Mouse (Mus musculus) effector memory CD4-positive, alpha-beta T cell, adult 5 months (primary cell): Measurements from ENCODE around the gene Cln6. TPM values are rescaled to one million over a fixed set of nuclear protein-coding genes. Genes with fewer than 3 reads are reported as not detected.

Source experiments
- polyA plus RNA-seq: library from polyadenylated mRNA; unstranded; fragments of 100-300 nt; shearing (Covaris generic); gene quantifications from one replicate; pipeline ENCODE4 v1.2.1, GENCODE M21; 2017

Gene Cln6
- 9.1 TPM for polyA plus RNA-seq

DNA sequence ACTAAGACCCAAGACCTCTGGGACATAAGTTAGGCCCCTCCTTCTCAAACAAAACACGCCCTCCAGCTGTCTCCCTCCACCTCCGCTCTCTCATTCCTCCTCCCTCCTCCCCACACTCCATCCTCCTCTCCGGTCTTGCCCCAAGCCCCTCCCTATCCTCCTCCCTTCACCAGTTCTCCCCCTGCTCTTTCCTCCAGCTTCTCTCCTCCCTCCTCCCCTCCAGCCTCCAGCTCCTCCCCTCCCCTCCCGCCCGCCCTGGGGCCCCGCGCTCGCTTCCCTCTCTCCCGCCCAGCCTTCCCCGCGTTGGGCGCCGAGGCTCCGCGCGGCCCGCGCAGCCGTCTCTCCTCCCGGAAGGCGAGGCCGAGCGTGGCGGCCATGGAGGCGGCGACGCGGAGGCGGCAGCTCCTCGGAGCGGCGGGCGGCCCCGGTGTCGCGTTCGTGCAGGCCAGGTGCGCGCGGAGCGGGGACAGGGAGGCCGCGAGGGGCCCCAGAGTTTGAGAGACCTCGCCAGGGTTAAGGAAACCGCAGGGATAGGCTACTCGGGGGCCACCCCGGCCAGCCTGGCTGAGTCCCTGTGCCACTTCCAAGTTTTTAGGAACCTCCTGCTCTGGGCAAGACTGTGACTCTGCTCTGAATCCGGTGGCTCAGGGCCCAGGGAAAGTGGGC, at the start of gene Cln6:
Gene Cln6, plus strand, starts transcription at position 280 of the 666 bp plus-strand sequence.

DNA sequence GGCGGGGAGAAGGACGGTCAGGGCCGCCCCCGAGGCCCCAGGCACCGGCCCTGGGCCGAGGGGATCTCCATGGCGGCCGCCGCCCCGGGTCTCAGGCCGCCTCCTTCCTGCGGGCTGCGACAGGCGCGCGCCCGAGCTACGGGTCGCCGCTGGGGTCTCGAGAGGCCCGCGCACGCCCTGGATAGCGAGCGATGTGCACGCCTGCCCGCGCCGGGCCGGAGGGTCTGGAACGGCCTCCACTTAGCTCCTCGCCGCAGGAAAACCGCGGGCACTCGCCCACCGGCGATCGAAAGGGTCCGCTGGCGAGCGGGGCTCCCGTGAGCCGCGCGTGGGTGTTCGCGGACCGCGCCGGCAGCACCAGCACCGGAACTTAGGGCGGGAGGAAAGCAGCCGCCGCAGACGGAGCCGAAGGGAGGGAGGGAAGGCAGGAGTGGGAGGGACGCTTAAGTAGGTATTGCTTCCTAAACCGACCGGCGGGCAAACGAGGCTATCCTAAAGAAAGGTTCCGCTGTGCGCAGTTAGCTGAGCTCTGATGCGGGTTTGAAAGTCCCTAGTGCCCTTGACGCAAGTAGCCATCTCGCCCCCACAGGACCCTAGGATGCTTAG, 27.0 kb upstream of the Cln6 start, which contains the start of gene Fem1b:
Gene Fem1b, minus strand, starts transcription at position 419 of the 606 bp plus-strand sequence.

DNA sequence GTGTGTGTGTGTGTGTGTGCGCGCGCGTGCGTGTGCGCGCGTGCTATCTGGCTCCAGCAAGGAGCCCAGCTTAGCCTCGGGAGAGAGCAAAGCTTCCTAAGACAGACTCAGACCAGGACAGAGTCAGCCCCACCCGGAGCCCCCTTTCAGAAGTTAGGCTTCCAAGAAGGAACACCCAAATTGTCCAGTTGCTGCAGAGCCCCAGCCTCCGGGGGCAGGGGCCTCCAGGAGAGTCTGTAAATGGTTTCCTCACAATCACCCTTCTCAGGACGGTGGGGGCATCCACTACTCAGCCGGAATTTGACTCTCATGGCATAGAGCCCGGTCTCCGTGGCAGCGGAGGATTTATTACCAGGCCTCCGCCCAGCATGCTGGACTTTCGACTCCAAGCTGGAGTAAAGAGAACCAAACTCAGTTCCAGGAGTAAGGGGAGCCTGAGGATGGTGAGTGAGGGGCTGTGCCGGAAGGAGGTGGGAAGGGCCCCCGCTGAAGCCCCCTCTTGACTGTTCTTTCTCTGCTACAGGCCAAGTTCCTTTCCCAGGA, 19.2 kb downstream of the Cln6 start, which contains the start of gene Calml4:
Gene Calml4, plus strand, starts transcription at position 362 of the 543 bp plus-strand sequence.

Other genes starting within 250 kb of the Cln6 start
- not detected for gene Itga11, start 161.0 kb upstream of the Cln6 start, polyA plus RNA-seq
- 12.1 TPM for gene Fem1b, start 26.9 kb upstream of the Cln6 start, polyA plus RNA-seq
- not detected for gene Calml4, start 19.3 kb downstream of the Cln6 start, polyA plus RNA-seq
- 133 TPM for gene Pias1, start 149.1 kb downstream of the Cln6 start, polyA plus RNA-seq